1 mouse cellular context compared by ENCODE assay signal in the genomic region with DNA sequence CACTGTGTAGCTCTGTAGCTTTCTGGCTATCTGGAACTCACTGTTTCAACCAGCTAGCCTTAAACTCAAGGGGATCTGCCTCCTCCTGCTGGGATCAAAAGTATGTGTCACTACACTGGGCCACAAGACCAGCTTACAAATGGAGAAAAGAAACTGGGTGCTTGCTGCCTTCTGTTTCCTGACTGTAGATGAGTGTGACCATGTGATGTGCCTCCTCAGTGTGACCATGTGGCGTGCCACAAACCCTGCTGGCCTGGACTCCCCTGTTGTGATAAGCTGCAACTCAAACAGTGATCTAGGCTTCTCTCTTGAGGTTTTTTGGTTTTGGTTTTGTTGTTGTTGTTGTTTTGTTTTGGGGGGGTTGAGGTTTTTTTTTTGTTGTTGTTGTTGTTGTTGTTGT.
TF ChIP-seq lines count a peak whose summit lies in the region.

No protein-coding gene starts in this region.

TF ChIP-seq in MEL, 35 proteins besides CTCF, POLR2A, EP300 and RAD21 (continued from another document):
- TF ChIP-seq USF2 (IDR thresholded peaks at IDR 0.05; ENCODE audit: borderline replicate concordance in 1 of 2, insufficient read depth in 1 of 2, low read depth in 1 of 2, low read length in 2 of 2), result 0 out of 4 replicates have a peak, but pooled peaks of 1 of the 2 experiments have one; percentile 28
- no peak; the same call in 1 of the 2 replicates for TF ChIP-seq TAL1 (IDR thresholded peaks at IDR 0.05; ENCODE audit: low read length)
- peak; percentile 77 for TF ChIP-seq USF1 (IDR thresholded peaks at IDR 0.05; ENCODE audit: low read depth, low read length)
- TF ChIP-seq MAX (IDR thresholded peaks at IDR 0.05; ENCODE audit: low read length), result peak; percentile 76
